Mouse (Mus musculus) telencephalon, adult 2 months (tissue): ENCODE measurements around the gene Kcnip1.

Experiments
- DNase-seq: peaks from one replicate; pipeline ENCODE4 v3.0.0-alpha.2; 2011; ENCODE audit warnings: low read depth, low spot score

The Kcnip1 gene

GRCm38 (mm10) chr11:33939456-33940113 is 53.4 kb downstream of the Kcnip1 start:
- DNase-seq: no peak

GRCm38 (mm10) chr11:33938561-33939274 is 54.2 kb downstream of the Kcnip1 start:
- DNase-seq: no peak

- DNase-seq: no peak
These were observed 55.3 kb downstream of the Kcnip1 start for GRCm38 (mm10) chr11:33937641-33938040.

DNA sequence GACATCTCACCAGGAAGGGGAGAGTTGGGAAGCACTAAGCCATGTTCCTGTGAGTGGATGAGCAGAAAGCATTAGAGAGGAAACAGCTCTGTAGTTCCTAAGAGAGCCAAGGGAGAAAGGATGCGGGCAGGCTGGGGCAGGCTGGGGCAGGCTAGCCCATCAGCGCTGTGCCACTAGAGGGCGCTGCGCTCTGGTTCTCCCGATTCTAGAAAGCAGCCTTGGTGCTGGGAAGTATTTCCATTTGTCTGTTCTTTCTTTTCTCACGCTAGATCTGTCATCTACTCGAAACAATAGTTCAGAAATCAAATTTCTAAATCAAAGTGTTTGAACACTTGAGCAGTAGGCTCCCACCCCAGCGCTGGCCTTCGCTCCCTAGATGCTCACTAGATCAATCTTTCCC is 58.7 kb downstream of the Kcnip1 start:
- no peak for DNase-seq

DNA sequence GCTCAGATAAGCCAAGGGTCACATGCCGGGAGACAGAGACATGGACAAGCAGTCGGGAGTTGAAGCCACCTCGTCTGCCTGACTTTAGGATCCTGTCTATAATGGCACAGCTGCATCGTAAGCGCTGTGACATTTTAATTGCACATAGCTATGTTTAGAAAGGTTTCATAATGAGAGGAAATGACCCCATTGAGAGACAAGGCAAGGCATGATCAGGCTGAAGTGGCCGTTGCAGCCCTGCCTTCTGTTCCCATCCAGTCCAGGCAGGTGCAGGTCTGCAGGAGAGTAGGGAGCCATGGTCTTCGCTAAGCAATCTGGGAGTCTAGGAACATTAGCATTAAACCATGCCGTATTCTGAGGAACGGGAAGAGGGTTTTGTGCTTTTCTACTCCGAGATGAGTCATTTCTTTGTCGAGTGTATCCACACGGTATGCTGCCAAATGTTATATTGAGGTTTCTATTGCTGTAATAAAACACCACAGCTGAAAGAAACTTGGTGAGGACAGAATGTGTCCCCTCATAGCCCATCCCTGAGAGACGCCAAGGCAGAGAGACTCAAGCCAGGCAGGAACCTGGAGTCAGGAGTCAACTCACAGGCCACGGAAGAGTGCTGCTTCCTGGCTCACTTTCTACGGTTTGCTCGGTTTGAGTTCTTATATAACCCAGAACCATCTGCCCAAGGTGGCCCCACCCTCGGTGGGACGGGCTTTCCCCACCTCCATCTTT is 60.4 kb downstream of the Kcnip1 start:
- peak; percentile 77 for DNase-seq

- no peak for DNase-seq
These were observed 61.0 kb downstream of the Kcnip1 start for GRCm38 (mm10) chr11:33931836-33932385.

GRCm38 (mm10) chr11:33929412-33929811 is 63.5 kb downstream of the Kcnip1 start:
- DNase-seq: no peak

DNA sequence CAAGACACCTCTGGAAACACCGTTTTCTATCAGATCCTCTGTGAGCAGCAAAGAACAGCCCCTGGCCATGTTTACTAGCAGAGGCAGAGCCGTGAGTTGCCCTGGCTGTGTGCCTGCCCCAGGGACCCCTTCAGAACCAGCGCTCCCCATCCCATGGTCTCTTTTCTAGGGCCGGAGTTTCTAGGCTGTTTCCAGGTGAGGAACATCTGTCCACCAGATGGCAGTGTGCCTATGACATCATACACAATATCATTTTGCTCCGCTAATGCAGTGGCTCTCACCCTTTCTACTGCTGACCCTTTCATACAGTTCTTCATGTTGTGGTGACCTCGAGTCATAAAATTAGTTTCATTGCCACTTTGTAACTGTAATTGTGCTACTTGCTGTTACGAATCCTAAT is 64.3 kb downstream of the Kcnip1 start:
- no peak for DNase-seq

DNA sequence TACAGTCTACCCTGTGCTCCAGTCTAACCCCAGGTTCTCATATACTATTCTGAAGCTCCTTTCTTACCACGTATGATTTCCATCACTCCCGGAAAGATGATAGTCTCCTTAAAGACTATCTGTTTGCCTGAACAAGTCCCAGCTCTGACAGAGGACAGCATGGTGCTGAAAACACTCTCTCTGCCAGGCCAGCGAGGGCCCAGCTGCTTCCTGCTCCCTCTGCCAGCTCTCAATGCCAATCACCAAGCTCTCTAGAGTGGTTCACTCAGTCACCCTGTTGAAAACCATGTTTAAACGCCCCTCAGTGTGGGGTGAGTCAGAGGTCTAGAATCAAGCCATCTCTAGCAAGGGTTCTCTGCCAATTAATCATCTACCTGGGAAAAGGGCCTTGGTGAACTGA is 65.1 kb downstream of the Kcnip1 start:
- DNase-seq: no peak

DNA sequence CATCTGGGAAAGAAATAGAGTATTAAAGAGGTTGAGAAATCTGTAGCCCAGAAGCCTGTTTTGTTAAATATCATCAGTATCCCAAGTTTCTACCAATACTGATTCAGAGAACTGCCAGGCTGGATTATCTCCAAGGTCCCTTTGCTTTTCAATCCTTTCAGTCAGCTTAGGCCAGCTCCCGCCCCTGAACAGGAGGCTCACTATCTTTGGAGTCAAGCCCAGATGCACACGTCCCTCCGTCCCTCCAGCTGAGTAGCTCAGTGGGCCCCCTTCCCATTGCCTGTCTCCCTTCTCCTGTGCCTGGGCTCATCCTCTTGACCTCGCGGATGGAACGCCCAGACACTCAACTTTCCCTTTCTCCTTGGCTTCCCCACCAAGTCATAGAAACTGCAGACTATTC is 65.6 kb downstream of the Kcnip1 start:
- no peak for DNase-seq

- DNase-seq: no peak
These were observed 66.4 kb downstream of the Kcnip1 start for GRCm38 (mm10) chr11:33926551-33926950.

DNA sequence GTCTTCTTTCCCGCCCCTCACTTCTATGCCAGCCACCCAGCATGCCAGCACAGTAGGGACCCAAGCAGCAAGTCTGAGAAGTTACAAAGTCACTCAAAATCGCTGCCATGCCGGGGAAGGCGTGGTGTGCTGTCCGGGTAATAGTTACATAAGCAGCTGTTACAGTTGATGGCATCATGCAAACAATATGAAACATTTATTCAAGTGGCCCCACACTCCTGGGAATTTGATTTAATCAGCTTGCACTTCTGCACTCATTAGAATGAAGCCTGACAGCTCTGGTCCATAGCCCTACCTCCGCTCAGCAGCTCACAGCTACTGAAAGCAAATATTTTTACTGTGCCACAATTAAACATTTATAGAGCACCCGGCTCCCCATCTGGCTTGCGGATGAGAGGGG is 67.2 kb downstream of the Kcnip1 start:
- no peak for DNase-seq

DNA sequence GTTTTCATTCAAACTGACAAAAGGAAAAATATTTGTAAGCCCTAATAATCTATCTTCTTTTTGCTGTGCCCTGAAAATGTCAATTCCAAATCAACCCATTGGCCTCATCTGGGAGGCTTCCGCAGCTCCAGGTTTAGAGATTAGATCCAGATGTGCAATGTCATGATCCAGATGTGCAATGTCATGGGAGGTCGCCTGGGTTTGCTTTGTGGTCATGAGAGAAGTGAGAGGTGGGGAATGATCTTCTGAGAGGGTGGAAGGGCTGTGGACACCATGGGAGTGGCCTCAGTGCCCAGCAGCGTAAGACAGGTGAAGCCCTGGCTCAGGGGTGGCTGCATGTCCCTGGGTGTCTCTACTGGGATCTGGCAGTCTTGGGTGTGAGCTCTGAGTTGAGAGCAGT is 69.9 kb downstream of the Kcnip1 start:
- DNase-seq: no peak

DNA sequence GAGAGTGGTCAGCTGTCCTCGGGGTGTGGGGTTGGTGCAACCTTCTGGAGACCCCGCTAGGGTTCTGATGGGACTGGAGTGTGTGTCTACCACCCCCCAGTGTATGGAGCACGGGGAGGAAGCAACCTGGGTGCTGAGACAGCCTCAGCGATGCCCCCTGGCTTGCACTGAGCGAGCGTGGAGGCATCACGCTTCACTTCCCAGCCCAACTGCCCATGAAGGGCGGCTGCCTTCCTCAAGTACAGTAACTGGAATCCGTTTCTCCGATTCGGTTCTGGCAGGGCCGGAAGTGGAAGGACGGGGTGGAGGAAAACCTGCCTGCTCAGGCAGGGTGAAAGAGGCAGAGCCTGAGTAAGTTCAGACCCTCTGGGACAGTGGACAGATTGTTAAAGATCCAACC is 71.5 kb downstream of the Kcnip1 start:
- no peak for DNase-seq

DNA sequence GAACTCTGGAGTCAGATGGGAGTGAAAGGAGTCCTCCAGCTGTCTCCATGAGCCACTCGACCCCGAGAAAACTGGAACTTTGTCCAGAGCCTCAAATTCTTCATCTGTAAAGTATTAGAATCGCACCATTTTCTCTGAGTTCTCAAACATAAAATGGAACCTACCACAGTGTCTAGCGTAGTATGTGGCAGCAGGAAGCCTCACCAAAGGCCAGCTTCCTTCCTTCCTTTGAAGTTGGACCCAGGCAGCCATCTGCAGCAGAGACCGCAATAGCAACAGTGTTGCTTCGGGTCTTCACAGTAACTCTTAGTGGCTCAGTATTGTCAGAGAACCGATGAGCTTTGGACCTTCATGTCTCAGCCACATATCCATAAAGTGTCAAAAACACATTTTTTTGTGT is 73.1 kb downstream of the Kcnip1 start:
- no peak for DNase-seq

- no peak for DNase-seq
These were observed 74.5 kb downstream of the Kcnip1 start for GRCm38 (mm10) chr11:33918424-33918823.

DNA sequence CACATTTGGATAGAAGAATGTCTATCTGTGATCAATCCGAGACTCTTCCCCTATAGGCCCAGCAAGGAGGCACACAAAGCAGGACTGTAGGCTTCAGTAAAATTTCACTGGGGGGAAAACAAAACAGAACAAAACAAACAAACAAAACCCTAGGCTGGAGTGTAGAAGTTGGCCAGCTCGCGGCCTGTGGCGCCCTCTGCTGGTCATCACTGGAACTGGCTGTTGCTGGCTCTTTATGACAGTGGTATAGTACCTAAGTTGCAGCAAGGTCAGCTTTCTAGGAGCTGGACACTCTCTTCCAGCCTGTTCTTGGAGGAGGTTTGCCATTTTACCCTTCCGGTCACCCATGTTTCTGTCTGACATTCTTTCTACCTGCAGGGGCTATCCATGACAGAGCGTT is 75.4 kb downstream of the Kcnip1 start:
- no peak for DNase-seq

DNA sequence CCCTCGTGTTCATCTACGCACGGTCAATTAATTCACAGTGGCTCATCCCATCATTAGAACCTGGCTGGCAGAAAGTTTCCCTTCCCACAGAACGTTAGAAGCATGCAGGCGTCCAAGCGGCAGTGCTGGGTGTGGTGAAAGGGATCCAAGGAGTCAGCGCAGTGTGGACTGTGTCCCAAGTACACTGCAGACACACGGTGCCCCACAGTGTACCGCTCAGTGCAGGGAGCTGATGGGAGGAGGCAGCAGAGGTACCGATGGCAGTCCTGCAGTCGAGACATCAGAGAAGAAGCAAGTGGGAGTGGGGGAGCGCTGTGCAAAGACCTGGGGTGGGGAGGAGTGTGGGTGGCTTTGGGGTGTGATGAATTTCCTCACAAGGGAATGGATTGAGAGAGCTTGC is 78.7 kb downstream of the Kcnip1 start:
- DNase-seq: no peak

- DNase-seq: no peak
These were observed 79.9 kb downstream of the Kcnip1 start for GRCm38 (mm10) chr11:33913061-33913460.

GRCm38 (mm10) chr11:33912151-33912571 is 80.8 kb downstream of the Kcnip1 start:
- DNase-seq: no peak

DNA sequence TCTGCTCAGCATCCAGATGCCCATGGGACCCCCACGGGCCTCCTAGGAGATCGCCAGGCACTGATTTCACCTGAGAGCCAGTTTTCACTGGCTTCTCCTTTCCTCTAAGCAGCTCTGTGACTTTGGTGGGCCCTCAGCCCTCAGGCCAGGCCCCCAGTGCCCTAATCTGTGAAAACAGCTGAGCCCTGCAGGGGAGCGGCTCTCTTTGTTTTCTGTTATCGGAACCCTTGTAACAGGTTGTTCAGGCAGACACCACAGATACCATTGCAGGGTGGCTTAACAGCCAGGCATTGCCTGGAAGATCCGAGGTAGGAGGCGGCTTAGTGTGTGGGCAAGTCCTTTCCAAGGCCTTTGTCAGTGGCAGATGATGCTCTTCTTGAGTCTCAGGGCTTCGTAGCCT is 82.0 kb downstream of the Kcnip1 start:
- DNase-seq: no peak

GRCm38 (mm10) chr11:33908360-33909175 is 84.4 kb downstream of the Kcnip1 start:
- DNase-seq: no peak
